Mouse (Mus musculus) ES-E14 (cell line): Measurements from ENCODE around the gene Opa3. TPM values are rescaled to one million over a fixed set of nuclear protein-coding genes. Genes with fewer than 3 reads are reported as not detected.

ENCODE experiments used
- DNase-seq: peaks from one replicate; pipeline ENCODE4 v3.0.0-alpha.2; 2013; ENCODE audit warnings: low read depth, low spot score
- H3K27ac ChIP-seq: 2 replicates; pipeline ENCODE4 v1.5.1; 2012; ENCODE audit warnings: low read depth, mild to moderate bottlenecking, low read length, moderate library complexity, mixed read lengths; ENCODE audit not compliant: poor library complexity, insufficient read depth, severe bottlenecking
- H3K36me3 ChIP-seq: 2 replicates; pipeline ENCODE4 v1.6.1; 2012; ENCODE audit warnings: mild to moderate bottlenecking, low read length, moderate library complexity, mixed read lengths; ENCODE audit not compliant: control insufficient read depth, poor library complexity, insufficient read depth, severe bottlenecking
- H3K4me1 ChIP-seq, 2 experiments: fragments of 150-350 bp in 1 of 2; sonication (generic) in 1 of 2; 2 replicates each; pipeline ENCODE4 v1.6.1; 2012; ENCODE audit warnings: low read length in 2 of 2, mild to moderate bottlenecking in 1 of 2, mixed read lengths in 1 of 2; ENCODE audit not compliant: control insufficient read depth in 2 of 2, insufficient read depth in 2 of 2, poor library complexity in 1 of 2
- H3K4me3 ChIP-seq, 2 experiments: fragments of 150-350 bp in 1 of 2; sonication (generic) in 1 of 2; 2 replicates each; pipeline ENCODE4 v1.5.1; 2012; ENCODE audit warnings: low read length in 2 of 2, low read depth in 1 of 2, mild to moderate bottlenecking in 1 of 2, mixed read lengths in 1 of 2; ENCODE audit not compliant: insufficient read depth in 1 of 2, poor library complexity in 1 of 2, severe bottlenecking in 1 of 2
- H3K9ac ChIP-seq: 2 replicates; pipeline ENCODE4 v1.6.1; 2012; ENCODE audit warnings: low read depth, mild to moderate bottlenecking, low read length, mixed read lengths; ENCODE audit not compliant: poor library complexity, insufficient read depth, severe bottlenecking
- H3K9me3 ChIP-seq: fragments of 150-350 bp; sonication (generic); 2 replicates; pipeline ENCODE4 v1.6.1; 2012; ENCODE audit warnings: low read depth, mild to moderate bottlenecking, low read length; ENCODE audit not compliant: control insufficient read depth, insufficient read depth
- CHD2 ChIP-seq: IDR thresholded peaks from 2 replicates; pipeline ENCODE4 v1.6.1; 2014; ENCODE audit warnings: mild to moderate bottlenecking, low read depth, low read length, inconsistent platforms
- HCFC1 ChIP-seq: IDR thresholded peaks from 2 replicates; pipeline ENCODE4 v1.6.1; 2012; ENCODE audit warnings: low read length, inconsistent platforms, borderline replicate concordance; ENCODE audit not compliant: insufficient read depth
- MAFK ChIP-seq: IDR thresholded peaks from 2 replicates; pipeline ENCODE4 v1.6.1; 2014; ENCODE audit warnings: mild to moderate bottlenecking, low read depth, low read length, inconsistent platforms; ENCODE audit not compliant: insufficient read depth
- ZC3H11A ChIP-seq: IDR thresholded peaks from 2 replicates; pipeline ENCODE4 v1.6.1; 2012; ENCODE audit warnings: low read depth, mild to moderate bottlenecking, inconsistent platforms, low read length, borderline replicate concordance
- ZNF384 ChIP-seq: IDR thresholded peaks from 2 replicates; pipeline ENCODE4 v1.6.1; 2012; ENCODE audit warnings: low read depth, low read length, inconsistent platforms
- in situ Hi-C, 2 experiments: fragments of 600-800 bp; cut with MboI; formaldehyde crosslinking; loops; one replicate each; pipeline ENCODE4 v1.15.1; 2025; ENCODE audit warnings: low sequenced_read_pairs in 2 of 2, inconsistent platforms in 1 of 2; ENCODE audit not compliant: unreplicated experiment in 2 of 2
- total RNA-seq: library from RNA; depleted of rRNA; stranded (reverse); fragments of 300-350 nt; gene quantifications from 2 replicates; pipeline ENCODE4 v1.2.3, GENCODE M21; 2012

The Opa3 gene
- total RNA-seq, 1 experiment: 15.8 TPM

DNA sequence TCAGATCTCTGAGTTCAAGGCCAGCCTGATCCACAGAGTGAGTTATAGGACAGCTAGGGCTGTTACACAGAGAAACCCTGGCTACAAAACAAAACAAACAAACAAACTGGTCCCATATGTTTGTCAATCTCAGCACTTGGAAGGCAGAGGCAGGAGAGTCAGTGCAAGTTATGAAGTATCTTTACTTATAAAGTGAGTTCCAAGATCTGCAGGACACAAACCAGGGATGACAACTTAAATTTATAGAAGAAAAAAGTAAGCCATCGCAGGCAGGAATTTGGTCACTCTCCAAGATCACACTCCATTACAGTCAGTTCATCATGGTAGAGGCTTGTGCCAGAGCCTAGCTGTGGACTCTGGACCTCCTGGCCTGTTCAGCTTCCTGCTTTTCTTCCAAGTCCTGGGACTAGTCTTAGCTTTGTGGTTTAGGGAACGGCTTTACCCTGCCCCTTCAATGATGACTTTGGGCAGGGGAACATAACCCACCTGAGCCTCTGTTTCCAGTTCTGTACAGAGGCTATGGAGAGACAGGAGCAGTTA is 2.0 kb downstream of the Opa3 start:
- no peak for DNase-seq
- TF ChIP-seq CHD2 (no peak), ZNF384 (no peak), ZC3H11A (no peak), MAFK (no peak), HCFC1 (no peak)
- Histone ChIP-seq H3K9ac (no peak overlapping the region), H3K4me1 (peaks cover 0 to 7% of the 10 kb centered on the region in 2 experiments; a peak in 2 of 4 replicates), H3K27ac (no peak overlapping the region), H3K36me3 (peaks cover 2% of the 10 kb centered on the region; the same call in 1 of the 2 replicates), H3K4me3 (no peak overlapping the region), H3K9me3 (no peaks in the 10 kb centered on the region)
- in situ Hi-C loops: no loop called here

GRCm38 (mm10) chr7:19230899-19231298 is 2.8 kb downstream of the Opa3 start:
- no peak for TF ChIP-seq ZNF384
- no peak for TF ChIP-seq MAFK
- TF ChIP-seq ZC3H11A: no peak
- TF ChIP-seq HCFC1: no peak
- TF ChIP-seq CHD2: no peak
- in situ Hi-C loops: no loop called here

DNA sequence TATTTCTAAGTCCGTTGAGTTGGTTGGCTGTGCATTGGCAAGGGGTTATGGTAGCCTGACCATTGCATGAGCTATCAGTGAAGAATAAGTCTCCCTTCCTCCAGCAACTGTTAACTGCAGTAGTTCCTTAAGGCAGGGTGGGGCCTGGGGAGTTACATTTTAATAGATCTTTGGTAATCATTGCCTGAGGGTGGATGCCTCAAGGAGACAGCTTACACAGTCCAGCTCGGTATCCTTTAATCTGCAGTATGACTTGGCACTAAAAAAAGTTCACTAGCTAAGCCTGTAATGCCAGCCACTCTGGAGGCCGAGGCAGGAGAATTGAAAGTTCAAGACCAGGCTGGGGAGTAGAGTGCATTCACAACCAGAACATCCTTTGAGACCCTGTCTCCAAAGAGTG is 3.7 kb downstream of the Opa3 start:
- Histone ChIP-seq H3K9ac (no peak overlapping the region), H3K9me3 (no peaks in the 10 kb centered on the region), H3K27ac (no peak overlapping the region), H3K4me1 (peaks cover 0 to 4% of the 10 kb centered on the region in 2 experiments; a peak in 1 of 4 replicates), H3K4me3 (no peak overlapping the region), H3K36me3 (peaks cover 2% of the 10 kb centered on the region; the same call in 1 of the 2 replicates)
- no peak for DNase-seq
- in situ Hi-C loops: no loop called here
- TF ChIP-seq CHD2 (no peak), HCFC1 (no peak), ZC3H11A (no peak), ZNF384 (no peak), MAFK (no peak)

More at GRCm38 (mm10) chr7:19230899-19231298, 2.8 kb downstream of the Opa3 start:
- no peak for DNase-seq
- H3K4me3 ChIP-seq: no peak overlapping the region
- peaks cover 2% of the 10 kb centered on the region; the same call in 1 of the 2 replicates for H3K36me3 ChIP-seq
- no peak overlapping the region for H3K9ac ChIP-seq
- no peaks in the 10 kb centered on the region for H3K9me3 ChIP-seq
- H3K4me1 ChIP-seq: peaks cover 0 to 5% of the 10 kb centered on the region in 2 experiments; a peak in 1 of 4 replicates
- no peak overlapping the region for H3K27ac ChIP-seq

- DNase-seq: no peak
- no peak overlapping the region for H3K4me3 ChIP-seq
- no peak overlapping the region for H3K27ac ChIP-seq
- H3K4me1 ChIP-seq: peaks cover 0 to 3% of the 10 kb centered on the region in 2 experiments; a peak in 1 of 4 replicates
- no peak for TF ChIP-seq ZC3H11A
- TF ChIP-seq CHD2: no peak
- no peak for TF ChIP-seq ZNF384
- TF ChIP-seq MAFK: no peak
- TF ChIP-seq HCFC1: no peak
- peaks cover 2% of the 10 kb centered on the region; the same call in 1 of the 2 replicates for H3K36me3 ChIP-seq
- in situ Hi-C loops: no loop called here
- no peak overlapping the region for H3K9ac ChIP-seq
- H3K9me3 ChIP-seq: no peaks in the 10 kb centered on the region
These were observed 6.5 kb downstream of the Opa3 start for GRCm38 (mm10) chr7:19234652-19235051.
